Mouse (Mus musculus) spleen, adult 2 months (tissue): ENCODE results near the gene Ccdc87.

Experiments used
- CTCF ChIP-seq: fragments of 200-500 bp; IDR thresholded peaks from 2 replicates; pipeline ENCODE4 v1.5.1; 2011; ENCODE audit warnings: mild to moderate bottlenecking, inconsistent platforms; ENCODE audit not compliant: insufficient read depth, insufficient read length, insufficient replicate concordance; ENCODE audit errors: extremely low read depth
- POLR2A ChIP-seq: fragments of 200-500 bp; IDR thresholded peaks from 2 replicates; pipeline ENCODE4 v1.6.1; 2011; ENCODE audit warnings: low read depth, low read length, inconsistent platforms

DNA sequence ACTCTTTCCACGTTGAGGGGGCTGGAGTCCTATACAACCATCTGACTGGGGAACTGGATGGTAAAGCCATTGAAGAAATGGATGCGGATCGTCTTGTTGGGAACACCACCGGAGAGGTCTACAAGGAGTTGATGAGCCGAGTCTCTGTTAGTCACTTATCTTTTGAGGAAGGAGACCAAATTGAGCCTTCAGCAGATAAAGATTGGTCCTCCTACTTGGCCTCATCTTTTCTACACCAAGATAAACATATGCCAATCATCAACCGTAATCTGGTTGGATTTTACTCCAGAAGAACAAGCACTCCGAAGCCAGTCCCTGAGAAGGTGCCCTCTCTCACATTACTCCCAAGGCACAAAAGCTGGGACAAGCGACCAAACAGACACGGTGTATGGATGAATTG is 1.7 kb downstream of the Ccdc87 start:
- TF ChIP-seq POLR2A, result no peak
- TF ChIP-seq CTCF, result no peak
